Mouse (Mus musculus) T-helper 2 cell (primary cell): ENCODE measurements around the gene Celf2.

Experiments
- in situ Hi-C: fragments of 300-600 bp; cut with MboI, MseI; formaldehyde crosslinking; loops from one replicate; pipeline ENCODE4 v1.15.1; 2025; ENCODE audit warnings: high pct_unique_total_duplicates

The Celf2 gene

DNA sequence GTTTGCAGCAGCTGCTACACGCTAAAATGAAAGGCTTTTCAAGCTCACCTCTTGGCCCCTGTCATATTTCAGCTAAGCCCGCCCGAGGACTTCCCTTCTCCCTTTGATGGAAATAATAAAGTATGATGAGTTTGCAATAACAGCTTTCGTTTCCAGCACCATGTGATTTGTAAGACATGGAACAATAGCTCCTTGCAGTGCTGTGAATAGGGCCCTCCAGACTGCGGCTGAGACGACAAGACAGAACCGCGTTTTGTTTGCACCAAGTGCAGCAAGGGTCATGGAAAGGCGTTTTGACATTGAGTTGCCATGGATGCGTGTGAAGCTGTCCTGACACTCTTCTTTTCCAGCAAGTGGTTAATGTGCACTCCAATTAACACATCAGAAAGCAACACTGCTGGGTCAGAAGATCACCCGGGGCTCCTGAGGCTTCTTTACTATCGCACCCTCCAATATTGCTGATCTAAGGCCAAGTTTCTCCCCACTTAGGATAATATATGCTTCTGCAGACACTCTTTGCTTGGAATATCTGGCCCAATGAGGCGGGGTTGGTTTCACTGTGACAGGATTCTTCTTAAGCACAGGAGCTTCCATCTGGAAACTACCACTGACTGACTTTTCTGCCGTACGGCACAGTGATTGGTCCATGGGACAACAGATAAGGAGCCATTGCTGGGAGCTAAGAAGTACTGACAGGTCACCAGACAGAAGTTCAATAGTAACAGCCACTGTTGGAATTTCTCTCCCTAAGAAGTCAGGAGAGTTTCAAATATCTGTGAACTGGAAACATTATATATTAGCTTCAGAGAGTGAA is 301.5 kb downstream of the Celf2 start:
- in situ Hi-C loops: no loop called here

DNA sequence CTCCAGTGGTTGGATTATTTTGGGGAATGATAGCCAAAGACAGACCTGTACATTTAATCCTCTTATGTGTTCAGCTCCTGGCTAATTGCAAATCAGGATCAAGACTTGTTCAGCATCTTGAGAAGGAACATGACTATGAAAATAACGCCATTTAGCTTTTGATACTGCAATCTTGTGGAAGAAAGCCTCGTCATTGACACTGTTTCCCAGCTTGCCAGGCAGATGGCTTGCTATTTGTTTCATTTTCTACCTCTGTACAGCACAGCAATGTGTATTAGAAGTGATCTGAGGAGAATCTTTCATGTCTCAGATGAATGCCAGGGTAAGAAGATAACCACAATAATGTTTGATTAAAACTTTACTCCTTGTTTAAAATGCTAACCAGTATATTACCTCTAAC is 315.9 kb downstream of the Celf2 start:
- in situ Hi-C loops: no loop called here

GRCm38 (mm10) chr2:7179186-7179585 is 330.2 kb downstream of the Celf2 start:
- in situ Hi-C loops: no loop called here

GRCm38 (mm10) chr2:7173271-7174064 is 335.9 kb downstream of the Celf2 start:
- in situ Hi-C loops: no loop called here

- in situ Hi-C loops: no loop called here
These were observed 338.2 kb downstream of the Celf2 start for GRCm38 (mm10) chr2:7171087-7171696.

DNA sequence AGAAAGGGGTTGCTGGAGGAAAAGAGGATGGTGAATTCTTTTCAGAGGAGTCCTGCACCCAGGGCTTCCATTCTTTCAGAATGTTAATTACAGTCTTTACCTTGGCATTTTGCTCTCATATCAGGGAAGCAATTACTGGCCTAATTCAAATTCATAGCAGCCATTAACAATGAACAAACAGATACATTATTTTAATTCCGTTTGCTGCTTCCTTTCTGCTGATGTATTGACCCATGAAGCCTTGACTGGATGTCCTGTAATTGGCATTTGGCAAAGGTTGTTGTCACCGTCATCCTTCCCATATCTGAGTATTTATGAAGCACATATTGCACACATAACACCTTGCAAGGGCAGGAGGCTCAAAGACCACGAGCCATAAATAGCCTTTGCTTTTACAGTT is 343.6 kb downstream of the Celf2 start:
- in situ Hi-C loops: no loop called here

DNA sequence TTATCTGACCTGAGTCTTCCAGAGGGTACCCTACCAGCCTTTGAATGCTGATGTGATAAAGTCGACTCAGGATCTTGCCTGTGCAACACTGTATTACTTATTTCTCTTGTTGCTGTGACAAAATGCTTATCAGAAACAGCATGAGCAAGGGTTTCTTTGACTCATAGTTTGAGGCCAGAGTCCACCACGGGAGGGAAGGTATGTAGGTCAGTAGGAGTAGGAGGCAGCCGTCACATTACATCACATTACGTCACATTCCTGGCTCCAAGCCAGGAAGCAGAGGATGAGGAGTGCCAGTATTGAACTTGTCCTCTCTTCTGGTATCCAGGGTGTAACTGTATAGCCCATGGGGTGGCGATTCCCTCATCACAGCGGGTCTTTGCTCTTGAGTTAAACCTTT is 349.3 kb downstream of the Celf2 start:
- in situ Hi-C loops: no loop called here

- in situ Hi-C loops: loop anchor here (25.0 kb wide), 1 partner anchor 860 kb away; no protein-coding TSS in a partner anchor
These were observed 362.1 kb downstream of the Celf2 start for GRCm38 (mm10) chr2:7147303-7147702.

- in situ Hi-C loops: loop anchor here (25.0 kb wide), 1 partner anchor 858 kb away; no protein-coding TSS in a partner anchor
These were observed 363.8 kb downstream of the Celf2 start for GRCm38 (mm10) chr2:7145541-7146043.

DNA sequence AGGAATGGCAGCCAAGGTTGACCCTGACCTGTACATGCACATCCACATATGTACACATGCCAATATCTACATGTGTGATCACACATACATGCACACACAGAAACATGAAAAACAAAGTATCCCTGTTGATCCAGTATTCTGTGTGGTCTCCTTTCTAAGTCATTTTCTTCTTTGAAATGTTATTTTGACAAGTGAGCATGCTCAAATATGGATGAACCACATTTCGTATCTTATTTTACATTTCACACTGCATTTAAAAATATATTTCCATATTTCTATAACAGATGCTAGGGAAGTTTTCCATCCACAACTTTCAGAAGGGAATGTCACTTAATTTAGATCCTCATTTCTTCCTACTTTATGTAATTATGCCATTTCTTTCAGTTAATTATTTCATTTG is 364.5 kb downstream of the Celf2 start:
- in situ Hi-C loops: loop anchor here (25.0 kb wide), 1 partner anchor 858 kb away; no protein-coding TSS in a partner anchor

GRCm38 (mm10) chr2:7123366-7123765 is 386.0 kb downstream of the Celf2 start:
- in situ Hi-C loops: no loop called here

DNA sequence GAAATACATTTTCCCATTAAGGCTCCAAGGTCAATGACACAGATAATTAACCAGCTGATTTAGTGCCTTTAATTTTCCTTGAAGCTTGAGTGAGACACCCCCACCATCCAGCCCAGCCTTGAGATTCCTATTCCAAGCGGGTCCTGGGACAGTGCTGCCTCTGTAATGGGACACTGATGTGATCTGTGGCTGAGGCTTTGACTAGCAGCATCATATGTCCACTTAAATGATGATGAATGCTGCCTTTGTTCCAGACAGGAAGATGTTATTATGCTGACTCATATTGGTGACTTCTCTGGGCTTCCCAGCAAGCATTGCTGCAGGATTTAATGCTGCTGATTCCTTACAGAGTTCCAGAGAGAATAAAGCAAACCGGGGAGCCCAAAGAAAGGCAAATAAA is 393.6 kb downstream of the Celf2 start:
- in situ Hi-C loops: no loop called here

DNA sequence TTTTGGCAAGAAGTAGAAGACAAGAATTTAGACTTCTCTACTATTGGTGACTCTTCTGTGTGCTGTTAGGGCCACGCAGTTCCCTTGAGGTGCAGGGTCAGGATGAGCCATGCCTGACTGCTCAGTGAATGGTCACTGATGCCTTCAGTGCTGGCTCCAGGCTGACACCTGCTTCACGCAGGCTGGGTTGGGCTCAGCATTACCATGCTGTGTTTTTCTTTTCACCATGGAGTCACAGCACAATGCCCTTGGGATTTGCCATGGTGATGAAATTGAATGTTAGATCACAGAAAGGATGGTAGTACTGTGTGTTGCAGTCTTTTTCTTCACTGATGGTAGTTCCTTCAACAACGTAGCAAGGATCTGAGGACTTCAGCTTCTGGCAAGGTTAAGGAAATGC is 394.2 kb downstream of the Celf2 start:
- in situ Hi-C loops: no loop called here

DNA sequence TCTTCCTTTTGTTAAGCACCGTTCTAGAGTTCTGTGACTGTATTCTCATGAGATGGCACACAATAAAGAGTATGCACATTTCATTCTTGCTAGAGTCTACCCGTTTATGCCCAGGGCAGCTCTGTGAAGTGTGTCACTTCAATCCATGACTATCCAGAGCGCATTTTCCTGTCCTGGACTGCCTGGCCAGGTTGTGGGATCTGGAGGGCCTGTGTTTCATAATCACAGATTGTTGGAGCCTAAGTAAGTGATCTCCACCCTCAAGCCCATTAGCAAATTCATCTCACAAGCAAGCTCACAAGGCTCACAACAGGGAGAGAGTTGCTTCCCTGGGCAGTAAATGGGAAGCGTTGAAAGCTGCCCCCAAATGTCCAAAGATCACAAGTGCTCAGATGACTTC is 395.6 kb downstream of the Celf2 start:
- in situ Hi-C loops: no loop called here

- in situ Hi-C loops: no loop called here
These were observed 397.1 kb downstream of the Celf2 start for GRCm38 (mm10) chr2:7112156-7112813.

- in situ Hi-C loops: no loop called here
These were observed 415.9 kb downstream of the Celf2 start for GRCm38 (mm10) chr2:7093414-7093813.

DNA sequence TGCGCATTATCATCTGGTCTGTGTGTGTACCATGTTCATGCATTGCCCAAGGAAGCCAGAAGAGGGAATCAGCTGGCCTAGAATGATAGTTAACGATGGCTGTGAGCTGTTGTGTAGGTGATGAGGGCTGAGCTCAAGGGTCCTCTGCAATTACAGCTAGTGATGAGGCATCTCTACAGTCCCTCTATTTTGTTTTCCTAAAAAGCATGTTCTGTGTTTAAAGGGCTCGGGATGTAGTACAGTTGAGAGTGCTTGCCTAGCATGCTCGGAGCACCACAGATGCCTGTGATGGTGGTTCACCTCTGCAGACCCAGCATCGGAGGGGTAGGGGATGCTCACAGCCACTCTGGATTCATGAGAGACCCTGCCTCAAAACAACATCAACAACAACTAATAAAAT is 416.7 kb downstream of the Celf2 start:
- in situ Hi-C loops: no loop called here

- in situ Hi-C loops: no loop called here
These were observed 418.9 kb downstream of the Celf2 start for GRCm38 (mm10) chr2:7090496-7090895.

DNA sequence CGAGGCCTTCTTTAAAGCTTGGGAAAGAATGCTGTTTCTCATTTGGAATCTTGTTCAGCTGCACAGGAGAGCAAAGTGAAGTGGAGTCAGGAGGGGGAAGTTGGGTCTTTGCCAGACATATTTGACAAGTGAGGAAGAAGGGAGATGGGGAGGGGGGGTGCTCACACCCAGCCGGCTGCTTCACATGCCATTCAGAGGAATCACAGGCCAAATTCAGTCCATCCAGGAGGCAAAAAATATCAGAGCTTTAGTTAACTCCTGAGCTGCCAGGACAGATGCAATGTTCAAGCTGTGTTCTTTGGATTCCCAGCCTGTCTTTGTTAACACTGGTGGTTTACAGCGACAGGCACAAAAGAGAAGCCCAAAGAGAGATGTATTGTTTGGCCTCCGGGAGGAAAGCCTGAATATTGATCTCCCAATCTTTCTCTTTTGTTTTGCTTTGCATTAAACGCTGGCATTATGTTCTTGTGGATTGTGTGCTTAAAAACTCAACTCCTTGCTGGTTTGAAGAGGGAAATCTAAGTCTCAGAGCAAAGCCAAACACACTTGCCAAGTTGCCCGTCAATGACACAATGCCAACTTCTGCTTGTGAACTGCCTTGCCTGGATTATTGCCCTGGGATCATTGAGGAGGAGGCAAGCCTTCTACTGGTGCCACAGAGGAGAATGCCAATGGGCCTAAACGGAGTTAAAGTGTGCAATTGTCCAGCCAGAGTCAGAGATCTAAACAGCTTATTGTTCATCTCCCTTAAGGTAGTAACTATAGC is 420.1 kb downstream of the Celf2 start:
- in situ Hi-C loops: no loop called here

- in situ Hi-C loops: no loop called here
These were observed 420.8 kb downstream of the Celf2 start for GRCm38 (mm10) chr2:7088536-7088935.

GRCm38 (mm10) chr2:7087480-7087879 is 421.9 kb downstream of the Celf2 start:
- in situ Hi-C loops: no loop called here
